Mouse (Mus musculus) cerebellum, adult 2 months (tissue): Measurements from ENCODE around the gene Cacnb4. TPM values are rescaled to one million over a fixed set of nuclear protein-coding genes. Genes with fewer than 3 reads are reported as not detected.

Experiments used
- DNase-seq, 2 experiments: peaks; one replicate each; pipeline ENCODE4 v3.0.0; 2021
- H3K27ac ChIP-seq: fragments of 200-500 bp; 2 replicates; pipeline ENCODE4 v1.5.1; 2012; ENCODE audit warnings: low read length, control low read depth, inconsistent platforms; ENCODE audit not compliant: insufficient read depth
- H3K27me3 ChIP-seq: fragments of 200-500 bp; 2 replicates; pipeline ENCODE4 v1.6.1; 2012; ENCODE audit warnings: inconsistent platforms, mild to moderate bottlenecking, low read length, moderate library complexity; ENCODE audit not compliant: control insufficient read depth, insufficient read depth
- H3K4me1 ChIP-seq: fragments of 200-500 bp; 2 replicates; pipeline ENCODE4 v1.6.1; 2011; ENCODE audit warnings: low read length; ENCODE audit not compliant: control insufficient read depth, insufficient read depth
- H3K4me3 ChIP-seq: fragments of 200-500 bp; replicated peaks from 2 replicates; pipeline ENCODE3; 2011; ENCODE audit warnings: mild to moderate bottlenecking, low read depth, low read length, control low read depth; ENCODE audit not compliant: insufficient read depth
- CTCF ChIP-seq: fragments of 200-500 bp; IDR thresholded peaks from 2 replicates; pipeline ENCODE4 v1.5.1; 2011; ENCODE audit warnings: low read depth, mild to moderate bottlenecking, control low read depth, low read length, moderate library complexity, borderline replicate concordance; ENCODE audit not compliant: insufficient read depth
- POLR2A ChIP-seq: fragments of 200-500 bp; IDR thresholded peaks from 2 replicates; pipeline ENCODE4 v1.6.1; 2011; ENCODE audit warnings: low read length, control low read depth, borderline replicate concordance; ENCODE audit not compliant: insufficient read depth
- WGBS: fragments of 180-500 bp; shearing (Covaris S2); methylation state at CpG from one replicate; pipeline ENCODE4 v1.1.7; 2018; 5-methylcytosine and 5-hydroxymethylcytosine counted together
- polyA plus RNA-seq: library from polyadenylated mRNA; depleted of rRNA; stranded (reverse); fragments of >200 nt; gene quantifications from 2 replicates; pipeline ENCODE4 v1.2.3, GENCODE M21; 2012

Cacnb4 gene
- polyA plus RNA-seq, 1 experiment, result 64.7 TPM

- no peak for TF ChIP-seq CTCF
- TF ChIP-seq POLR2A, result no peak
- Histone ChIP-seq H3K27ac (no peak overlapping the region), H3K27me3 (no peaks in the 10 kb centered on the region), H3K4me1 (peaks cover 8% of the 10 kb centered on the region), H3K4me3 (no peak overlapping the region)
- no peak for DNase-seq
- WGBS, result 65% methylated on average over 2 of the region's 2 CpGs
Measured at GRCm38 (mm10) chr2:52544527-52544926, 132.1 kb downstream of the Cacnb4 start.

GRCm38 (mm10) chr2:52541068-52541467 is 135.6 kb downstream of the Cacnb4 start:
- TF ChIP-seq POLR2A, result no peak
- TF ChIP-seq CTCF, result no peak; the same call in 1 of the 2 replicates
- 10% methylated on average over 4 of the region's 4 CpGs for WGBS

GRCm38 (mm10) chr2:52539318-52539717 is 137.3 kb downstream of the Cacnb4 start:
- Histone ChIP-seq H3K4me3 (no peak overlapping the region), H3K4me1 (peaks cover 26% of the 10 kb centered on the region), H3K27ac (peak overlapping the region; percentile 50; the same call in 1 of the 2 replicates), H3K27me3 (no peaks in the 10 kb centered on the region)
- DNase-seq, result no peak
- WGBS, result 66% methylated on average over 6 of the region's 6 CpGs
- TF ChIP-seq CTCF (no peak), POLR2A (no peak)

More at GRCm38 (mm10) chr2:52541068-52541467, 135.6 kb downstream of the Cacnb4 start:
- H3K27ac ChIP-seq, result peak overlapping the region; percentile 65
- no peaks in the 10 kb centered on the region for H3K27me3 ChIP-seq
- peak; percentile 76 to 88 for DNase-seq
- peaks cover 26% of the 10 kb centered on the region for H3K4me1 ChIP-seq
- no peak overlapping the region for H3K4me3 ChIP-seq

- Histone ChIP-seq H3K4me3 (no peak overlapping the region), H3K27ac (peak overlapping the region; percentile 88), H3K4me1 (peaks cover 30% of the 10 kb centered on the region), H3K27me3 (no peaks in the 10 kb centered on the region)
- 15% methylated on average over 3 of the region's 3 CpGs for WGBS
- DNase-seq, result peak; percentile 64 to 86
- TF ChIP-seq CTCF (no peak), POLR2A (no peak)
Measured at GRCm38 (mm10) chr2:52537645-52538044, 139.0 kb downstream of the Cacnb4 start.

GRCm38 (mm10) chr2:52537155-52537554 is 139.5 kb downstream of the Cacnb4 start:
- Histone ChIP-seq H3K27me3 (no peaks in the 10 kb centered on the region), H3K27ac (peak overlapping the region; percentile 88), H3K4me1 (peaks cover 30% of the 10 kb centered on the region), H3K4me3 (no peak overlapping the region)
- TF ChIP-seq CTCF (no peak), POLR2A (no peak)
- DNase-seq, result no peak
- 36% methylated on average over 9 of the region's 9 CpGs for whole genome bisulfite sequencing

- WGBS, result 13% methylated on average over 4 of the region's 4 CpGs
- H3K4me1 ChIP-seq, result peaks cover 34% of the 10 kb centered on the region
- H3K4me3 ChIP-seq, result no peak overlapping the region
- peak overlapping the region; percentile 88 for H3K27ac ChIP-seq
- no peak for DNase-seq
- no peaks in the 10 kb centered on the region for H3K27me3 ChIP-seq
- TF ChIP-seq CTCF (no peak), POLR2A (no peak)
Measured at GRCm38 (mm10) chr2:52536511-52536910, 140.1 kb downstream of the Cacnb4 start.

- no peak for DNase-seq
- TF ChIP-seq CTCF (no peak), POLR2A (no peak)
- Histone ChIP-seq H3K27me3 (no peaks in the 10 kb centered on the region), H3K4me1 (peaks cover 37% of the 10 kb centered on the region; the same call in 1 of the 2 replicates), H3K27ac (no peak overlapping the region), H3K4me3 (no peak overlapping the region)
- WGBS, result 36% methylated on average over 5 of the region's 5 CpGs
Measured at GRCm38 (mm10) chr2:52533696-52534095, 142.9 kb downstream of the Cacnb4 start.

GRCm38 (mm10) chr2:52530521-52530920 is 146.1 kb downstream of the Cacnb4 start:
- peaks cover 27% of the 10 kb centered on the region for H3K4me1 ChIP-seq
- no peak for DNase-seq
- H3K27me3 ChIP-seq, result no peaks in the 10 kb centered on the region
- no peak for TF ChIP-seq POLR2A
- TF ChIP-seq CTCF, result no peak
- H3K27ac ChIP-seq, result no peak overlapping the region
- WGBS, result 28% methylated on average over 2 of the region's 2 CpGs
- no peak overlapping the region for H3K4me3 ChIP-seq

- DNase-seq, result no peak
- Histone ChIP-seq H3K4me3 (no peak overlapping the region), H3K4me1 (peaks cover 31% of the 10 kb centered on the region), H3K27me3 (no peaks in the 10 kb centered on the region), H3K27ac (no peak overlapping the region)
- TF ChIP-seq CTCF (no peak), POLR2A (no peak)
- WGBS, result 54% methylated on average over 7 of the region's 7 CpGs
Measured at GRCm38 (mm10) chr2:52529245-52529644, 147.4 kb downstream of the Cacnb4 start.
